Mouse (Mus musculus) ES-Bruce4 (cell line): ENCODE data around the gene Edc3. TPM values are rescaled to one million over a fixed set of nuclear protein-coding genes. Genes with fewer than 3 reads are reported as not detected.

Experiments used
- H3K27ac ChIP-seq: 2 replicates; pipeline ENCODE4 v1.5.1; 2012; ENCODE audit warnings: low read length, inconsistent platforms; ENCODE audit not compliant: insufficient read depth
- H3K27me3 ChIP-seq: 2 replicates; pipeline ENCODE4 v1.6.1; 2012; ENCODE audit warnings: mild to moderate bottlenecking, low read length, inconsistent platforms; ENCODE audit not compliant: control insufficient read depth, poor library complexity, insufficient read depth, severe bottlenecking
- H3K36me3 ChIP-seq: 2 replicates; pipeline ENCODE4 v1.6.1; 2012; ENCODE audit warnings: inconsistent platforms, mild to moderate bottlenecking, low read length, moderate library complexity; ENCODE audit not compliant: control insufficient read depth, poor library complexity, insufficient read depth, severe bottlenecking
- H3K4me1 ChIP-seq: one replicate; pipeline ENCODE4 v1.8.1; 2011; ENCODE audit warnings: low read length; ENCODE audit not compliant: control insufficient read depth, insufficient read depth
- H3K4me3 ChIP-seq: 2 replicates; pipeline ENCODE4 v1.5.1; 2011; ENCODE audit warnings: low read depth, mild to moderate bottlenecking, low read length
- H3K9ac ChIP-seq: 2 replicates; pipeline ENCODE4 v1.6.1; 2012; ENCODE audit warnings: low read depth, mild to moderate bottlenecking, inconsistent platforms; ENCODE audit not compliant: poor library complexity, severe bottlenecking
- H3K9me3 ChIP-seq: replicated peaks from 2 replicates; pipeline ENCODE4 v1.6.1; 2012; ENCODE audit warnings: mild to moderate bottlenecking, low read length, inconsistent platforms; ENCODE audit not compliant: control insufficient read depth, poor library complexity, insufficient read depth, severe bottlenecking
- CTCF ChIP-seq: IDR thresholded peaks from one replicate; pipeline ENCODE4 v1.8.1; 2011; ENCODE audit warnings: low read depth, low read length
- EP300 ChIP-seq: IDR thresholded peaks from 2 replicates; pipeline ENCODE4 v1.6.1; 2011; ENCODE audit warnings: low read depth, low read length; ENCODE audit not compliant: insufficient read depth
- POLR2A ChIP-seq: IDR thresholded peaks from one replicate; pipeline ENCODE4 v1.8.1; 2011; ENCODE audit warnings: low read length; ENCODE audit not compliant: insufficient read depth
- polyA plus RNA-seq: library from polyadenylated mRNA; stranded (reverse); fragments of >200 nt; gene quantifications from 2 replicates; pipeline ENCODE4 v1.2.4, GENCODE M21; 2011; ENCODE audit warnings: low read depth; ENCODE audit not compliant: missing spikeins, insufficient read depth, insufficient read length

Edc3 gene
- polyA plus RNA-seq, 1 experiment, result 22.0 TPM

- Histone ChIP-seq H3K27me3 (no peaks in the 10 kb centered on the region), H3K9me3 (no peaks in the 10 kb centered on the region), H3K9ac (no peak overlapping the region), H3K27ac (no peak overlapping the region), H3K4me3 (no peak overlapping the region), H3K4me1 (no peaks in the 10 kb centered on the region), H3K36me3 (peaks cover 5% of the 10 kb centered on the region)
- TF ChIP-seq POLR2A (no peak), EP300 (no peak), CTCF (no peak)
Observed at GRCm38 (mm10) chr9:57723315-57723715, 15.0 kb downstream of the Edc3 start.

DNA sequence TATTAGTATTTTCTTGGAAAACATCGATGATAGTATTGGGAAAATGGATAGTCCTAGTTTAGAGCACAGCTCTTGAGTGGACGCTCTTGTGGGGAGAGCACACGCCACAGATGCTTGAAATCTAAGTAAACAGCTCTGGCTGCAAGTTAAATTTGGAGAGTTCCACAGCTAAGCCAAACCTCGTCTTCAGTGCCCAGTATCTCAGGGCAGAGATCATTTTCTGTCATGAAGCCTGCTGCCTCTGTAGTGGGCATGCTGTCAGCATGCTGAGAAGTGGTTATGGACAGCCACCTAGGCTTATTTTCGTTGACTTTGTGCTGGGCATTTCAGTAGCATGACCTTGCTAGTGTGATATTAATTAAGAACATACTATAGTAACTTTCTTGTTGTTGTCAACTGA, 15.5 kb downstream of the Edc3 start:
- Histone ChIP-seq H3K9ac (no peak overlapping the region), H3K4me3 (no peak overlapping the region), H3K9me3 (no peaks in the 10 kb centered on the region), H3K36me3 (peaks cover 5% of the 10 kb centered on the region), H3K4me1 (no peaks in the 10 kb centered on the region), H3K27me3 (no peaks in the 10 kb centered on the region), H3K27ac (no peak overlapping the region)
- TF ChIP-seq EP300 (no peak), CTCF (no peak), POLR2A (no peak)

DNA sequence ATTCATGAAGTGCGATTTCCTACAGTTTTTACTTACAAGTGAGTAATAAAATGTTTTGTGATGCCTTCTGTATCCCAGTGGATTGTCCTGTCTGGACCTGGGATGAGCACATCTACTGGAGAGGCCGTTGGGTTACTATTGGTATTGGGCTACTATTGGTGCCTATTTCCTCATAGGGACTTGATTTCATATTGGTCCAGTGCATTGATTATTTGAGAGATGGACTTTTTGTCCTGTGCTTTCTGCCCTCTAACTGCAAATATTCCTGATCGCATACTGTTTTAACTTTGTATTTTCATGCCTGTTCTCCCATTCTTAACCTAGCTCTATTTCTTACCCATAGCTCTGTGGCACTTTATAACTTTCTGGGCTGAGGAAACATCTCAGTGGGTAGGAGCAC, 16.4 kb downstream of the Edc3 start:
- Histone ChIP-seq H3K27me3 (no peaks in the 10 kb centered on the region), H3K4me1 (no peaks in the 10 kb centered on the region), H3K4me3 (no peak overlapping the region), H3K9ac (no peak overlapping the region), H3K9me3 (no peaks in the 10 kb centered on the region), H3K27ac (no peak overlapping the region), H3K36me3 (peaks cover 8% of the 10 kb centered on the region)
- TF ChIP-seq POLR2A (no peak), CTCF (no peak), EP300 (no peak)

GRCm38 (mm10) chr9:57728312-57728711, 20.0 kb downstream of the Edc3 start:
- Histone ChIP-seq H3K9ac (no peak overlapping the region), H3K4me3 (no peak overlapping the region), H3K27me3 (no peaks in the 10 kb centered on the region), H3K4me1 (no peaks in the 10 kb centered on the region), H3K27ac (no peak overlapping the region), H3K9me3 (no peaks in the 10 kb centered on the region), H3K36me3 (peaks cover 5% of the 10 kb centered on the region; the same call in 1 of the 2 replicates)
- no peak for TF ChIP-seq POLR2A
- TF ChIP-seq CTCF, result no peak
- no peak for TF ChIP-seq EP300

DNA sequence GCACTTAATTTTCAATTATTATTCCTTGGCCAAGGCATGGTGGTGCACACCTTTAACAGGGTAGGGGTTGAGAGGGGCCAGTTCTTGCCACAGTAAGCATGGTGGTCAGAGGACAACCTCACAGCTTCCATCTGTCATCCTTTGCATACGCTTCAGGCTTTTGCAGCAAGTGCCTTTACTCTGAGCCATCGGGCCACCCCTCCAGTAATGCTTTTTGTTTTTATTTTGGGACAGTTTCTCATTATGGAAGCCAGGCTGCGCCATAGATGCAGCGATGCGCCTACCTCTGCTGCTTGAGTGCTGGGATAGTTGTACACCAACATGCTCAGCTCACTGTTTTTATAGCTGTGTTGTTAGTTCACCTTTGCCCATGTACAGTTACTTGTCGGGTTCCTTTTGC, 25.3 kb downstream of the Edc3 start:
- no peak overlapping the region for H3K27ac ChIP-seq
- TF ChIP-seq EP300, result no peak
- TF ChIP-seq POLR2A, result no peak
- no peak for TF ChIP-seq CTCF
- H3K36me3 ChIP-seq, result peaks cover 5% of the 10 kb centered on the region; the same call in 1 of the 2 replicates

DNA sequence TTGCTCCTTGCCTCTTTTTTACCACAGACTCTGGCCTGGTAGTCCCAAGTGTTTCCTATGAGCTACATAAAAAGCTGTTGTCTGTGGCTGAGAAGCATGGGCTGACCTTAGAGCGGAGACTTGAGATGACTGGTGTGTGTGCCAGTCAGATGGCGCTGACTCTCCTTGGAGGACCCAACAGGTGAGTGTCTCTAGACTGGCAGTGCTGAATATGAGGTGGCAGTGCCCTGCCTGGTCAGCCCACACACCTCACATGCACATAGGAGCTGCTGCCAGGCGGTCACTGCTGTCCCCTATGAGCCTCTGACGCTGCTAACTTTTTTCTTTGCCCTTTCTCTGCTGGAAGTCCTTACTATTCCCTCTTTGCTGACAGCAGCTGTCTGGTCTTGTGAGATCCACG, 31.5 kb downstream of the Edc3 start:
- Histone ChIP-seq H3K36me3 (peaks cover 9% of the 10 kb centered on the region), H3K27me3 (no peaks in the 10 kb centered on the region), H3K9ac (no peak overlapping the region), H3K4me1 (no peaks in the 10 kb centered on the region), H3K4me3 (no peak overlapping the region), H3K27ac (no peak overlapping the region), H3K9me3 (no peaks in the 10 kb centered on the region)
- TF ChIP-seq EP300 (no peak), CTCF (no peak)

More for the DNA sequence above, 25.3 kb downstream of the Edc3 start:
- Histone ChIP-seq H3K9me3 (no peaks in the 10 kb centered on the region), H3K27me3 (no peaks in the 10 kb centered on the region), H3K4me3 (no peak overlapping the region), H3K9ac (no peak overlapping the region), H3K4me1 (no peaks in the 10 kb centered on the region)
